Mouse (Mus musculus): ENCODE data around the gene Sec11a. TPM values are rescaled to one million over a fixed set of nuclear protein-coding genes. Genes with fewer than 3 reads are reported as not detected.

Sec11a gene
- 118 TPM for polyA plus RNA-seq (2015; fragmentation: Illumina TruSeq; extraction: RNeasy Lipid Tissue Mini Kit (QIAGEN cat#74804); ENCODE audit: insufficient read depth, low replicate concordance)

GRCm38 (mm10) chr7:80947445-80948350 lies at the start of gene Sec11a:
Gene Sec11a (minus strand): TSS chr7:80947780.

GRCm38 (mm10) chr7:80992980-80993833 lies 45.6 kb upstream of the Sec11a start, which contains the start of gene Zfp592:
Gene Zfp592 (plus strand): TSS chr7:80993681.

GRCm38 (mm10) chr7:80904921-80905515 lies 42.6 kb downstream of the Sec11a start, which contains the start of gene Nmb:
Gene Nmb (minus strand): TSS chr7:80905076.

GRCm38 (mm10) chr7:80900944-80901501 lies 46.6 kb downstream of the Sec11a start, which contains the start of gene Wdr73:
Gene Wdr73 (minus strand): TSS chr7:80901269.

GRCm38 (mm10) chr7:80860729-80861274 lies 86.8 kb downstream of the Sec11a start, which contains the start of gene Zscan2:
Gene Zscan2 (plus strand): TSS chr7:80860920.

Other genes starting within 250 kb of the Sec11a start
- gene Iqgap1, start 121.8 kb downstream of the Sec11a start, polyA plus RNA-seq (2015; fragmentation: Illumina TruSeq; extraction: RNeasy Lipid Tissue Mini Kit (QIAGEN cat#74804); ENCODE audit: insufficient read depth, low replicate concordance), result 195 TPM
- 4.0 TPM for gene Zscan2, start 86.9 kb downstream of the Sec11a start, polyA plus RNA-seq (2015; fragmentation: Illumina TruSeq; extraction: RNeasy Lipid Tissue Mini Kit (QIAGEN cat#74804); ENCODE audit: insufficient read depth, low replicate concordance)
- gene Wdr73, start 46.5 kb downstream of the Sec11a start, polyA plus RNA-seq (2015; fragmentation: Illumina TruSeq; extraction: RNeasy Lipid Tissue Mini Kit (QIAGEN cat#74804); ENCODE audit: insufficient read depth, low replicate concordance), result 29.1 TPM
- gene Nmb, start 42.7 kb downstream of the Sec11a start, polyA plus RNA-seq (2015; fragmentation: Illumina TruSeq; extraction: RNeasy Lipid Tissue Mini Kit (QIAGEN cat#74804); ENCODE audit: insufficient read depth, low replicate concordance), result 9.1 TPM
- 47.1 TPM for gene Zfp592, start 45.9 kb upstream of the Sec11a start, polyA plus RNA-seq (2015; fragmentation: Illumina TruSeq; extraction: RNeasy Lipid Tissue Mini Kit (QIAGEN cat#74804); ENCODE audit: insufficient read depth, low replicate concordance)
- 0.22 TPM for gene Alpk3, start 109.8 kb upstream of the Sec11a start, polyA plus RNA-seq (2015; fragmentation: Illumina TruSeq; extraction: RNeasy Lipid Tissue Mini Kit (QIAGEN cat#74804); ENCODE audit: insufficient read depth, low replicate concordance)
- not detected for gene Slc28a1, start 167.0 kb upstream of the Sec11a start, polyA plus RNA-seq (2015; fragmentation: Illumina TruSeq; extraction: RNeasy Lipid Tissue Mini Kit (QIAGEN cat#74804); ENCODE audit: insufficient read depth, low replicate concordance)